Mouse (Mus musculus) CH12.LX (cell line): ENCODE results near the gene Gtpbp8. TPM values are rescaled to one million over a fixed set of nuclear protein-coding genes. Genes with fewer than 3 reads are reported as not detected.

ENCODE experiments used
- DNase-seq: peaks from one replicate; pipeline ENCODE4 v3.0.0-alpha.2; 2013; ENCODE audit errors: extremely low read depth
- H3K27ac ChIP-seq: 2 replicates; pipeline ENCODE4 v1.5.1; 2012; ENCODE audit warnings: low read depth, mild to moderate bottlenecking, control low read depth, moderate library complexity; ENCODE audit not compliant: insufficient read depth
- H3K27me3 ChIP-seq: replicated peaks from 2 replicates; pipeline ENCODE3; 2012; ENCODE audit warnings: inconsistent platforms
- H3K36me3 ChIP-seq, 2 experiments: replicated peaks in 1 of 2; 2 replicates each; pipeline versions ENCODE3 to v1.6.1; 2012; ENCODE audit warnings: inconsistent platforms in 1 of 2, low read length in 1 of 2, mild to moderate bottlenecking in 1 of 2, mixed read lengths in 1 of 2, moderate library complexity in 1 of 2; ENCODE audit not compliant: control insufficient read depth in 1 of 2, insufficient read depth in 1 of 2
- H3K4me1 ChIP-seq, 2 experiments: 2 replicates each; pipeline ENCODE4 v1.6.1; 2012; ENCODE audit warnings: inconsistent platforms in 1 of 2, moderate library complexity in 1 of 2; ENCODE audit not compliant: insufficient read depth in 2 of 2, control insufficient read depth in 1 of 2
- H3K4me2 ChIP-seq: 2 replicates; pipeline ENCODE4 v1.6.1; 2012; ENCODE audit warnings: low read depth, mild to moderate bottlenecking, control low read depth; ENCODE audit not compliant: poor library complexity, insufficient read depth, severe bottlenecking
- H3K4me3 ChIP-seq, 3 experiments: fragments of 150-350 bp in 1 of 3; sonication (generic) in 1 of 3; replicated peaks in 1 of 3; 2 replicates each; pipeline versions ENCODE3 to v1.5.1; 2011 to 2012; ENCODE audit warnings: low read depth in 2 of 3, low read length in 2 of 3, mild to moderate bottlenecking in 2 of 3, moderate library complexity in 2 of 3, control low read depth in 1 of 3, improper control_type of control experiment in 1 of 3, inconsistent platforms in 1 of 3, mixed read lengths in 1 of 3; ENCODE audit not compliant: poor library complexity in 1 of 3
- H3K79me2 ChIP-seq: replicated peaks from 2 replicates; pipeline ENCODE4 v1.6.1; 2012; ENCODE audit warnings: mild to moderate bottlenecking, moderate library complexity; ENCODE audit not compliant: control insufficient read depth, poor library complexity, insufficient read depth, severe bottlenecking; ENCODE audit errors: extremely low read depth
- H3K9ac ChIP-seq: 2 replicates; pipeline ENCODE4 v1.6.1; 2012; ENCODE audit warnings: low read depth, mild to moderate bottlenecking, control low read depth, moderate library complexity; ENCODE audit not compliant: insufficient read depth
- H3K9me3 ChIP-seq: replicated peaks from 2 replicates; pipeline ENCODE3; 2012; ENCODE audit warnings: low read length, inconsistent platforms, mixed read lengths
- BHLHE40 ChIP-seq: IDR thresholded peaks from 2 replicates; pipeline ENCODE4 v1.6.1; 2011; ENCODE audit warnings: mild to moderate bottlenecking, low read depth, low read length, improper control_type of control experiment
- CHD1 ChIP-seq: IDR thresholded peaks from 2 replicates; pipeline ENCODE4 v1.6.1; 2012; ENCODE audit warnings: low read depth, low read length, improper control_type of control experiment, inconsistent platforms
- CHD2 ChIP-seq: IDR thresholded peaks from 2 replicates; pipeline ENCODE4 v1.6.1; 2011; ENCODE audit warnings: low read length, improper control_type of control experiment
- EP300 ChIP-seq: IDR thresholded peaks from 2 replicates; pipeline ENCODE4 v1.6.1; 2011; ENCODE audit warnings: low read length, improper control_type of control experiment
- ETS1 ChIP-seq: conservative IDR thresholded peaks from 2 replicates; pipeline ENCODE4 v1.6.1; 2012; ENCODE audit warnings: low read depth, mild to moderate bottlenecking, inconsistent platforms, low read length, improper control_type of control experiment, moderate library complexity
- IRF4 ChIP-seq: IDR thresholded peaks from 2 replicates; pipeline ENCODE4 v1.6.1; 2014; ENCODE audit warnings: low read depth, mild to moderate bottlenecking, inconsistent platforms, low read length, improper control_type of control experiment
- JUN ChIP-seq: IDR thresholded peaks from 2 replicates; pipeline ENCODE4 v1.6.1; 2011; ENCODE audit warnings: low read depth, mild to moderate bottlenecking, low read length, improper control_type of control experiment, moderate library complexity; ENCODE audit not compliant: insufficient read depth
- JUND ChIP-seq: conservative IDR thresholded peaks from 2 replicates; pipeline ENCODE4 v1.6.1; 2011; ENCODE audit warnings: low read depth, low read length, improper control_type of control experiment
- KAT2A ChIP-seq: IDR thresholded peaks from 2 replicates; pipeline ENCODE4 v1.6.1; 2012; ENCODE audit warnings: low read length, improper control_type of control experiment, inconsistent platforms; ENCODE audit not compliant: insufficient replicate concordance
- MAFK ChIP-seq: IDR thresholded peaks from 2 replicates; pipeline ENCODE4 v1.6.1; 2011; ENCODE audit warnings: low read length, improper control_type of control experiment; ENCODE audit not compliant: insufficient replicate concordance
- MAZ ChIP-seq: IDR thresholded peaks from 2 replicates; pipeline ENCODE4 v1.6.1; 2012; ENCODE audit warnings: low read depth, mild to moderate bottlenecking, inconsistent platforms, low read length, improper control_type of control experiment, moderate library complexity
- MEF2A ChIP-seq: IDR thresholded peaks from 2 replicates; pipeline ENCODE4 v1.6.1; 2014; ENCODE audit warnings: low read depth, mild to moderate bottlenecking, inconsistent platforms, low read length, improper control_type of control experiment, borderline replicate concordance
- MYC ChIP-seq: IDR thresholded peaks from 2 replicates; pipeline ENCODE4 v1.6.1; 2011; ENCODE audit warnings: low read depth, mild to moderate bottlenecking, improper control_type of control experiment, low read length
- NELFE ChIP-seq: IDR thresholded peaks from 2 replicates; pipeline ENCODE4 v1.6.1; 2011; ENCODE audit warnings: low read depth, low read length, improper control_type of control experiment
- NRF1 ChIP-seq: IDR thresholded peaks from 2 replicates; pipeline ENCODE4 v1.6.1; 2014; ENCODE audit warnings: low read depth, mild to moderate bottlenecking, inconsistent platforms, low read length, improper control_type of control experiment, moderate library complexity
- PAX5 ChIP-seq: IDR thresholded peaks from 2 replicates; pipeline ENCODE4 v1.6.1; 2012; ENCODE audit warnings: low read length, inconsistent platforms, mixed read lengths
- POLR2A ChIP-seq: IDR thresholded peaks from 2 replicates; pipeline ENCODE4 v1.6.1; 2011; ENCODE audit warnings: low read depth, mild to moderate bottlenecking, improper control_type of control experiment, low read length
- POLR2AphosphoS2 ChIP-seq: IDR thresholded peaks from 2 replicates; pipeline ENCODE4 v1.6.1; 2011; ENCODE audit warnings: low read depth, low read length, improper control_type of control experiment
- RAD21 ChIP-seq: IDR thresholded peaks from 2 replicates; pipeline ENCODE4 v1.6.1; 2011; ENCODE audit warnings: low read depth, mild to moderate bottlenecking, low read length, improper control_type of control experiment, moderate library complexity
- RCOR1 ChIP-seq: conservative IDR thresholded peaks from 2 replicates; pipeline ENCODE4 v1.6.1; 2012; ENCODE audit warnings: low read depth, mild to moderate bottlenecking, inconsistent platforms, low read length, improper control_type of control experiment
- SIN3A ChIP-seq: IDR thresholded peaks from 2 replicates; pipeline ENCODE4 v1.6.1; 2012; ENCODE audit warnings: low read length, improper control_type of control experiment, inconsistent platforms
- SMC3 ChIP-seq: IDR thresholded peaks from 2 replicates; pipeline ENCODE4 v1.6.1; 2011; ENCODE audit warnings: low read depth, low read length, improper control_type of control experiment
- TBP ChIP-seq: conservative IDR thresholded peaks from 2 replicates; pipeline ENCODE4 v1.6.1; 2011; ENCODE audit warnings: low read depth, low read length, improper control_type of control experiment
- TCF12 ChIP-seq: IDR thresholded peaks from 2 replicates; pipeline ENCODE4 v1.6.1; 2014; ENCODE audit warnings: low read depth, mild to moderate bottlenecking, inconsistent platforms, low read length, improper control_type of control experiment
- UBTF ChIP-seq: IDR thresholded peaks from 2 replicates; pipeline ENCODE4 v1.6.1; 2012; ENCODE audit warnings: low read depth, mild to moderate bottlenecking, inconsistent platforms, low read length, improper control_type of control experiment, moderate library complexity
- USF1 ChIP-seq: IDR thresholded peaks from 2 replicates; pipeline ENCODE4 v1.6.1; 2014; ENCODE audit warnings: low read depth, mild to moderate bottlenecking, inconsistent platforms, low read length, improper control_type of control experiment
- USF2 ChIP-seq: conservative IDR thresholded peaks from 2 replicates; pipeline ENCODE4 v1.6.1; 2011; ENCODE audit warnings: low read depth, low read length, improper control_type of control experiment
- ZKSCAN1 ChIP-seq: IDR thresholded peaks from 2 replicates; pipeline ENCODE4 v1.6.1; 2012; ENCODE audit warnings: low read depth, inconsistent platforms, low read length, improper control_type of control experiment, borderline replicate concordance
- ZMIZ1 ChIP-seq: IDR thresholded peaks from 2 replicates; pipeline ENCODE4 v1.6.1; 2012; ENCODE audit warnings: low read depth, mild to moderate bottlenecking, inconsistent platforms, low read length, improper control_type of control experiment
- dilution Hi-C: fragments of 300-500 bp; cut with MboI; formaldehyde crosslinking; loops from 2 replicates; pipeline ENCODE4 v1.14.3; 2020; ENCODE audit warnings: low sequenced_read_pairs; ENCODE audit not compliant: extremely low pct_unique_long_range_greater_than_20kb, extremely low pct_ligation_motif_present
- in situ Hi-C: fragments of 300-500 bp; cut with MboI; formaldehyde crosslinking; loops from 3 replicates; pipeline ENCODE4 v1.14.3; 2019; ENCODE audit warnings: low sequenced_read_pairs, low pct_ligation_motif_present, low pct_unique_long_range_greater_than_20kb, mixed read lengths
- polyA plus RNA-seq: library from polyadenylated mRNA; unstranded; fragments of >175 nt; gene quantifications from 2 replicates; pipeline ENCODE4 v1.2.1, GENCODE M21; 2012; ENCODE audit warnings: low read depth; ENCODE audit not compliant: insufficient read length
- total RNA-seq, 2 experiments: library from RNA; depleted of rRNA; stranded (reverse); fragments of 300-350 nt in 1 of 2; fragments of >200 nt in 1 of 2; gene quantifications; 2 replicates each; pipeline ENCODE4 v1.2.3; 2012 to 2014

The Gtpbp8 gene
- total and polyA plus RNA-seq, 3 experiments = 20.9 to 38.8 (median 24.2) TPM

DNA sequence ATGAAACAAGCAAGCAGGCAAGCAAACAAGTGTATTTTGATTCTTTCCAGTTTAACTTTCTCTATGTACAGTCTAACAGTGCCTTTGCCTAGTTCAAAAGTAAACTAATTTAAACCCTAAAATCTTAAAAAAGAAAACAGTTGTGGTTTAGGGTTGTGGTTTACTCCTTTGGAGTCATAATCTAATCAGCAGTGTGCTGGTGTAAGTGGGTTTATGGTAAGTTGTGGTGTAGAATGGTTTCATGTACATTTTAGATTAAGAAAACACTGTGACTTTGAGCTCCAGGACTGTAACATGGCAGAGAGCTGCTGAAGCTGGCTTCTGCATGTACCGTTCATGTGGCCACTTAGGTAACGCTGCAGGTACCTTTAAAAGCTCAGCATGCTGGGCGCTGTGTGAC, 18.6 kb downstream of the Gtpbp8 start:
- Histone ChIP-seq H3K27me3 (no peaks in the 10 kb centered on the region), H3K27ac (no peak overlapping the region), H3K9ac (no peak overlapping the region), H3K9me3 (no peaks in the 10 kb centered on the region), H3K79me2 (peaks cover 40% of the 10 kb centered on the region), H3K4me3 (no peak overlapping the region), H3K36me3 (peaks cover 35 to 62% of the 10 kb centered on the region in 2 experiments), H3K4me1 (peaks cover 2 to 25% of the 10 kb centered on the region in 2 experiments; a peak in 2 of 4 replicates), H3K4me2 (no peak overlapping the region)
- dilution Hi-C loops = no loop called here
- no peak for DNase-seq
- in situ Hi-C loops = loop anchor here (10.0 kb wide), 1 partner anchor 243 kb away; no protein-coding TSS in a partner anchor
- TF ChIP-seq CHD2 (no peak), CHD1 (no peak), TBP (no peak), BHLHE40 (no peak), RAD21 (no peak)

DNA sequence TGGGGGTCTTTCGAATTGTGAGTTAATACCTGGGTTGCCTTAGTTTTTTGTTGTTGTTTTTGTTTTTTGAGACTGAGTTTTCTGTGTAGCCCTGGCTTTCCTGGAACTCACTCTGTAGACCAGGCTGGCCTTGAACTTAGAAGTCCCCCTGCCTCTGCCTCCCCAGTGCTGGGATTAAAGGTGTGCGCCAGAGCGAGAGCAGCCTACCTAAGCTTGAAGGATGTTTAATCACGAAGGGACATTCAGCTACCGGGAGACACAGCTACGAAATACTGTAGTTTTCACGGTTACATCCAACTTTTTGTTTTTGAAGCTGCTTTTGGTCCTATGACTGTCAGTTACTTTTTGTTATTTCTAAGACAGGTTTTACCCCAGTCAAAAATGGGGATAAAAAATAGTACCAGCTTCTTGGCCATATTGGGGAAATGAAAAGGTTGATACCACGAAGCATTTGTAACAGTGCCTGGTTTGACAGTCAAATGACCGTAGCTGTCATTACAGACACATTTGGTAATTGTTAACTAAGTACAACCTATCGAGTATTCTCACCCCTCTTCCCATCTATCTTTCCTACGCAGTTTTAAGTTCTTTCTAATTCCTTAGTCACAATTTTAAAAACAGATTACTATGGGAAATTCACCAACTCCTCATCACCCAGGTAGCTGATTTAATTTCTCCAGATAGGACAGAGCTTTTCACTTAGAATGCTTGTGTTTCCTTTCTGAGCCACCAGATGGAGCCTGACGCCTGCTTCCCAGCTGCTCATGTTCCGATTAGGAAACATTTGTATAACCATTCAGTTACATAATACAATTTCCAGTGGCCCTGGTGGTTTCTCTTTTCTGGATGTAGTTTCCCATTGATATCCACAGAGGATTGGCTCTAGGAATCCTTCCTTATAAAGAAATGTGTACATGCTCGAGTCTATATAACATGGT, 20.6 kb downstream of the Gtpbp8 start:
- Histone ChIP-seq H3K27ac (0 out of 2 replicates have a peak overlapping the region, but pooled peaks have one; percentile 25), H3K36me3 (peaks cover 19 to 45% of the 10 kb centered on the region in 2 experiments), H3K27me3 (no peaks in the 10 kb centered on the region), H3K4me1 (peaks cover 2 to 29% of the 10 kb centered on the region in 2 experiments; a peak in 2 of 4 replicates), H3K9me3 (no peaks in the 10 kb centered on the region), H3K4me2 (peak overlapping the region; percentile 91), H3K9ac (peak overlapping the region; percentile 88), H3K79me2 (peaks cover 40% of the 10 kb centered on the region), H3K4me3 (peak overlapping the region; percentile 82 to 90 (median 84))
- dilution Hi-C loops (no loop called here), in situ Hi-C loops (loop anchor here (10.0 kb wide), 1 partner anchor 241 kb away; no protein-coding TSS in a partner anchor)
- peak; percentile 93 for DNase-seq
- no peak for TF ChIP-seq NRF1
- no peak for TF ChIP-seq MAZ
- no peak for TF ChIP-seq POLR2A
- peak; percentile 35 for TF ChIP-seq MYC
- TF ChIP-seq RCOR1 = no peak
- TF ChIP-seq ZKSCAN1 = no peak
- TF ChIP-seq RAD21 = peak; percentile 87
- TF ChIP-seq UBTF = no peak
- TF ChIP-seq NELFE = no peak; the same call in 1 of the 2 replicates
- TF ChIP-seq SMC3 = peak; percentile 85
- TF ChIP-seq EP300 = 0 out of 2 replicates have a peak, but pooled peaks have one; percentile 24
- 0 out of 2 replicates have a peak, but pooled peaks have one; percentile 30 for TF ChIP-seq ETS1
- no peak for TF ChIP-seq POLR2AphosphoS2
- no peak for TF ChIP-seq PAX5
- TF ChIP-seq JUND = no peak
- TF ChIP-seq USF2 = no peak
- TF ChIP-seq SIN3A = peak; percentile 76
- TF ChIP-seq IRF4 = 0 out of 2 replicates have a peak, but pooled peaks have one; percentile 42
- TF ChIP-seq BHLHE40 = no peak
- TF ChIP-seq JUN = no peak
- TF ChIP-seq MEF2A = no peak
- peak; percentile 75; the same call in 1 of the 2 replicates for TF ChIP-seq TBP
- TF ChIP-seq ZMIZ1 = no peak
- TF ChIP-seq CHD2 = no peak
- TF ChIP-seq USF1 = no peak
- no peak for TF ChIP-seq MAFK
- no peak for TF ChIP-seq KAT2A
- TF ChIP-seq TCF12 = no peak
